Mouse (Mus musculus): ENCODE data around the gene Adora3. TPM values are rescaled to one million over a fixed set of nuclear protein-coding genes. Genes with fewer than 3 reads are reported as not detected.

Gene Adora3
- total RNA-seq, 2 experiments from 2014 or later = 0.82 to 1.2 TPM

- no peak for TF ChIP-seq CTCF (conservative IDR thresholded peaks at IDR 0.05)
- H3K4me3 ChIP-seq = no peak overlapping the region
- DNase-seq (ENCODE audit: low spot score in 2 of 2) = no peak
- H3K27ac ChIP-seq = no peak overlapping the region
Measured at GRCm38 (mm10) chr3:105898861-105899260, 28.2 kb downstream of the Adora3 start.

- Histone ChIP-seq H3K27ac (no peak overlapping the region), H3K4me3 (no peak overlapping the region)
- peak; percentile 76 to 89 for DNase-seq (ENCODE audit: low spot score in 2 of 2)
- TF ChIP-seq CTCF (conservative IDR thresholded peaks at IDR 0.05) = peak; percentile 99
Measured at GRCm38 (mm10) chr3:105899394-105900147, 28.9 kb downstream of the Adora3 start.

- Histone ChIP-seq H3K4me3 (no peak overlapping the region), H3K27ac (no peak overlapping the region)
- no peak for TF ChIP-seq CTCF (conservative IDR thresholded peaks at IDR 0.05)
- DNase-seq (ENCODE audit: low spot score in 2 of 2) = no peak
Measured at GRCm38 (mm10) chr3:105900266-105900665, 29.6 kb downstream of the Adora3 start.

- DNase-seq (ENCODE audit: low spot score in 2 of 2) = no peak
- TF ChIP-seq CTCF (conservative IDR thresholded peaks at IDR 0.05) = no peak
- Histone ChIP-seq H3K27ac (no peak overlapping the region), H3K4me3 (no peak overlapping the region)
Measured at GRCm38 (mm10) chr3:105900716-105901115, 30.1 kb downstream of the Adora3 start.

- no peak for TF ChIP-seq CTCF (conservative IDR thresholded peaks at IDR 0.05)
- Histone ChIP-seq H3K27ac (no peak overlapping the region), H3K4me3 (no peak overlapping the region)
- DNase-seq (ENCODE audit: low spot score in 2 of 2) = no peak
Measured at GRCm38 (mm10) chr3:105901468-105901867, 30.8 kb downstream of the Adora3 start.

GRCm38 (mm10) chr3:105904213-105904612, 33.6 kb downstream of the Adora3 start:
- no peak overlapping the region for H3K27ac ChIP-seq
- no peak overlapping the region for H3K4me3 ChIP-seq
- no peak for TF ChIP-seq CTCF (conservative IDR thresholded peaks at IDR 0.05)
- DNase-seq (ENCODE audit: low spot score in 2 of 2) = no peak

GRCm38 (mm10) chr3:105904721-105905120, 34.1 kb downstream of the Adora3 start:
- Histone ChIP-seq H3K27ac (no peak overlapping the region), H3K4me3 (no peak overlapping the region)
- TF ChIP-seq CTCF (conservative IDR thresholded peaks at IDR 0.05) = no peak
- no peak for DNase-seq (ENCODE audit: low spot score in 2 of 2)

GRCm38 (mm10) chr3:105907956-105908655, 37.4 kb downstream of the Adora3 start:
- Histone ChIP-seq H3K27ac (no peak overlapping the region), H3K4me3 (no peak overlapping the region)
- TF ChIP-seq CTCF (conservative IDR thresholded peaks at IDR 0.05) = no peak
- no peak for DNase-seq (ENCODE audit: low spot score in 2 of 2)

- DNase-seq (ENCODE audit: low spot score in 2 of 2) = no peak
- Histone ChIP-seq H3K27ac (no peak overlapping the region), H3K4me3 (no peak overlapping the region)
- no peak for TF ChIP-seq CTCF (conservative IDR thresholded peaks at IDR 0.05)
Measured at GRCm38 (mm10) chr3:105908976-105909375, 38.3 kb downstream of the Adora3 start.

- DNase-seq (ENCODE audit: low spot score in 2 of 2) = no peak
- no peak for TF ChIP-seq CTCF (conservative IDR thresholded peaks at IDR 0.05)
- Histone ChIP-seq H3K27ac (peak overlapping the region; percentile 28; the same call in 1 of the 2 replicates), H3K4me3 (no peak overlapping the region)
Measured at GRCm38 (mm10) chr3:105910519-105911190, 40.0 kb downstream of the Adora3 start.

GRCm38 (mm10) chr3:105912097-105912880, 41.6 kb downstream of the Adora3 start:
- TF ChIP-seq CTCF (conservative IDR thresholded peaks at IDR 0.05) = no peak
- Histone ChIP-seq H3K4me3 (no peak overlapping the region), H3K27ac (no peak overlapping the region)
- DNase-seq (ENCODE audit: low spot score in 2 of 2) = no peak

- peak overlapping the region; percentile 32; the same call in 1 of the 2 replicates for H3K27ac ChIP-seq
- no peak for TF ChIP-seq CTCF (conservative IDR thresholded peaks at IDR 0.05)
- no peak overlapping the region for H3K4me3 ChIP-seq
- peak; percentile 29 to 34 for DNase-seq (ENCODE audit: low spot score in 2 of 2)
Measured at GRCm38 (mm10) chr3:105913839-105914681, 43.4 kb downstream of the Adora3 start.

Data from layer of hippocampus, adult 2 months (tissue).